Mouse (Mus musculus) Patski (cell line): ENCODE data around the gene Rab3il1. TPM values are rescaled to one million over a fixed set of nuclear protein-coding genes. Genes with fewer than 3 reads are reported as not detected.
"Not testable (repeated sequence)": the region's sequence is repeated elsewhere in the genome, so short reads cannot be mapped to it uniquely, and the experiment has no call there.

Experiments used
- ATAC-seq: fragments of 100-300 bp; one replicate; pipeline ENCODE4 v1.8.0; 2021
- CTCF ChIA-PET: fragments of 350-600 bp; sonication (Branson Sonifier 250); formaldehyde crosslinking; loops from one replicate; lab custom pipeline; 2022; ENCODE audit warnings: inconsistent platforms; lab: Charles Lee
- POLR2A ChIA-PET: fragments of 350-600 bp; sonication (Branson Sonifier 250); formaldehyde crosslinking; loops from one replicate; lab custom pipeline; 2022; ENCODE audit warnings: antibody characterized with exemption, inconsistent platforms; lab: Charles Lee
- DNase-seq: peaks from one replicate; pipeline ENCODE4 v3.0.0-alpha.2; 2011; ENCODE audit warnings: low read depth, low spot score
- H3K27me3 ChIP-seq: fragments of 371-371 bp; one replicate; pipeline ENCODE4 v1.5.1; 2021
- CTCF ChIP-seq: fragments of 100-300 bp; IDR thresholded peaks from one replicate; pipeline ENCODE4 v1.5.1; 2021
- in situ Hi-C: fragments of 300-500 bp; cut with MboI; formaldehyde crosslinking; loops from 3 replicates; pipeline ENCODE4 v1.11.1; 2018; ENCODE audit warnings: low pct_unique_long_range_greater_than_20kb, mixed read lengths
- polyA plus RNA-seq: library from polyadenylated mRNA; unstranded; gene quantifications from one replicate; pipeline ENCODE4 v1.2.3, GENCODE M21; 2021

Gene Rab3il1
- polyA plus RNA-seq, 1 experiment from 2014 or later, result 0.71 TPM

GRCm38 (mm10) chr19:9964205-9964916, 37.1 kb upstream of the Rab3il1 start:
- no peak for TF ChIP-seq CTCF
- in situ Hi-C loops, result no loop called here
- ATAC-seq (no peak), DNase-seq (no peak)
- ChIA-PET POLR2A (no interaction called here), CTCF (interaction anchor here (1.7 to 2.2 kb wide), 2 partner anchors 13 to 27 kb away, joined by 5 to 6 read pairs; no protein-coding TSS in a partner anchor)
- H3K27me3 ChIP-seq, result peaks cover 3% of the 10 kb centered on the region

- CTCF ChIA-PET, result interaction anchor here (1.7 kb wide), 1 partner anchor 25 kb away, joined by 5 read pairs; no protein-coding TSS in a partner anchor
- in situ Hi-C loops, result no loop called here
- TF ChIP-seq CTCF, result no peak
- POLR2A ChIA-PET, result no interaction called here
- ATAC-seq (peak; percentile 54), DNase-seq (no peak)
- H3K27me3 ChIP-seq, result peaks cover 3% of the 10 kb centered on the region
These were observed 35.2 kb upstream of the Rab3il1 start for GRCm38 (mm10) chr19:9966096-9966867.

- TF ChIP-seq CTCF, result no peak
- CTCF ChIA-PET, result interaction anchor here (0.9 to 1.0 kb wide), 3 partner anchors 9 to 14 kb away, joined by 3 to 4 read pairs (median 4); no protein-coding TSS in a partner anchor
- in situ Hi-C loops, result no loop called here
- no peak for DNase-seq
- no peak for ATAC-seq
- no peaks in the 10 kb centered on the region for H3K27me3 ChIP-seq
- POLR2A ChIA-PET, result interaction anchor here (0.9 kb wide), 1 partner anchor 10 kb away, joined by 3 read pairs; no protein-coding TSS in a partner anchor
These were observed 33.2 kb upstream of the Rab3il1 start for GRCm38 (mm10) chr19:9968081-9968787.

DNA sequence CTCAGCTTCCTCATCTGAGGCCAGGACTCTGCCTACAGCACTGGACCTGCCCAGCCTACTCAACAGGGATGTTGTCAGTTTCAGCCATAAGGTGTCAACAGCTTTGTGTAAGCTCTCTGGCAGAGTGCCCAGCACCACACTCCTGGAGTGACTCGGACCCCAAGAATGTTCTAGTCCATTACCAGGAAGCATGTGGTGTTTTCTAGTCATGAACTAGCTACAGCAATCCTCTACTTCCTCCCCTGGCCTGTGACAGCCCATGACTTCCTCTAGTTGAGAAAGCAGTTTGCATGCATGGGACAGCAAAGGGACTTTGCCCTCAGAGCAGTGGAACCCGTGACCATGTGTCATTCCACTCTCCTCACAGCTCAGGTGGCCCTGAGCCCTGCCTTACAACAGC, 26.6 kb upstream of the Rab3il1 start:
- CTCF ChIA-PET, result not testable (repeated sequence)

DNA sequence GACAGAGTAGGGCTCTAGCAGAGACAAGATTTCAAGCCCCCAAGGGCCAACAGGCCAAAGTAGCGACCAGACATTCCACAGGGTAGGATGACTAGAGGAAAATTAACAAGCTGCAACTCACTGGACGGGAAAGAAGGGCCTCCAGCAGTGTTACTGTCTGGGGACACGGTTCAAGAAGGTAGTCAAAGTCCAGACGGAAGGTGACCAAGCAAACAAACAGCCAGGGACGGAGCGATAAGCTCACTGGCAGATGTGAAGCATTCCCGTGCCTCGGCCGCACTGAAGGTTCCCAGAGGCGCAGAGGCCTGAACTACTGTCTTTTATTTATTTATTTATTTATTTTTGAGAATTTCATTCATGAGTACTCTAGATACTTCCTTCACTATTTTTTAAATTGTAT, 24.4 kb upstream of the Rab3il1 start:
- ChIA-PET CTCF (interaction anchor here (0.9 to 1.9 kb wide), 6 partner anchors 8 to 56 kb away, joined by 3 to 9 read pairs (median 4); no protein-coding TSS in a partner anchor), POLR2A (no interaction called here)
- no peaks in the 10 kb centered on the region for H3K27me3 ChIP-seq
- ATAC-seq (no peak), DNase-seq (no peak)
- in situ Hi-C loops, result no loop called here
- no peak for TF ChIP-seq CTCF

More for the DNA sequence above, 26.6 kb upstream of the Rab3il1 start:
- in situ Hi-C loops, DNase-seq, H3K27me3 ChIP-seq, POLR2A ChIA-PET: not testable (repeated sequence)
- ATAC-seq, result peak; percentile 75

GRCm38 (mm10) chr19:9978431-9978951, 23.0 kb upstream of the Rab3il1 start:
- ChIA-PET CTCF (interaction anchor here (0.7 to 2.1 kb wide), 10 partner anchors 9 to 66 kb away, joined by 3 to 9 read pairs (median 4); no protein-coding TSS in a partner anchor), POLR2A (interaction anchor here (0.6 to 1.3 kb wide), 2 partner anchors 10 to 121 kb away, joined by 3 to 5 read pairs; no protein-coding TSS in a partner anchor)
- ATAC-seq, result peak; percentile 13
- peak; percentile 78 for DNase-seq
- no peak for TF ChIP-seq CTCF
- in situ Hi-C loops, result no loop called here
- no peaks in the 10 kb centered on the region for H3K27me3 ChIP-seq

- H3K27me3 ChIP-seq, result no peaks in the 10 kb centered on the region
- ChIA-PET POLR2A (interaction anchor here (0.6 kb wide), 1 partner anchor 121 kb away, joined by 5 read pairs; no protein-coding TSS in a partner anchor), CTCF (interaction anchor here (0.7 to 4.3 kb wide), 9 partner anchors 10 to 67 kb away, joined by 3 to 17 read pairs (median 4); no protein-coding TSS in a partner anchor)
- in situ Hi-C loops, result no loop called here
- no peak for DNase-seq
- TF ChIP-seq CTCF, result no peak
- ATAC-seq, result no peak
These were observed 22.3 kb upstream of the Rab3il1 start for GRCm38 (mm10) chr19:9979156-9979555.

DNA sequence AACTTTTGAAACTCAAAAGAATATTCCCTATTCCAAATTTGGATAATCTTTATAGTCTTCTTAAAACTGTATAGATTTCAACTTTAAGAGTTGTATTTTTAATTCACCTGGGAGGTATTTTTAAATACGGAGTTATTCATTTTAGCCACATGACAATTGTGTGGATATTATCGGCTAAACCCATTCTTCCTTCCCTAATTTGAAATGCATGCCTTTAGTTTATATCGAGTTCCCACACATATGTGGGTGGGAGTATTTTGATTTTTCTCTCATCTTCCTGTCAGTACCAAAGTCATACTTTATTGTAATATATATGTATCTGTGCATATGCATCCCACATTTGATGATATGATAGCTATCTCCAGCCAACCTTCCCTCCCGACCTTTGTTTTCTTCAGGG, 21.2 kb upstream of the Rab3il1 start, which contains the start of gene Fth1:
TSS of gene Fth1 (plus strand) at position 341 of the 400 bp plus-strand sequence.
- no peaks in the 10 kb centered on the region for H3K27me3 ChIP-seq
- POLR2A ChIA-PET, result no interaction called here
- DNase-seq (no peak), ATAC-seq (no peak)
- CTCF ChIA-PET, result interaction anchor here (1.2 to 4.7 kb wide), 3 partner anchors 10 to 68 kb away, joined by 4 to 19 read pairs (median 17); no protein-coding TSS in a partner anchor
- in situ Hi-C loops, result no loop called here
- TF ChIP-seq CTCF, result no peak

DNA sequence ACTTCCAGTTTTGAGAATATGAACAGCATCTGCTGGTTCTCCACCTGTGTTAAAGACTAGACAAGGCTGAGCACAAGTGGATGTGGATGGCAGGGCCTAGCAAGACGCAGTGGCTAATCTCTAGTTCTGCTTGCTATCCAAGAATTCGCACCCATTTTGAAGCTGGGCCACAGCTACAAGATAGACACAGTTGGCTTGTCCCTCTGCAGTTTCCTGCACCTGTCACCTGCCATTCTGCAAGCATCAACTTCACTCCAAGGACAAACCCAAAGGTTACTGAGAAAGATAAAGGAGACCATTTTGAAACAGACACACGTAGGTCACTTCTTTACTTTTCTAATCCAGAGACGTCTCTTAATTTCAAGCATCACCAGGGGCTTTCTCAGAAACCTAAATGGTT, 19.8 kb upstream of the Rab3il1 start:
- H3K27me3 ChIP-seq, result no peaks in the 10 kb centered on the region
- no peak for ATAC-seq
- in situ Hi-C loops, result no loop called here
- TF ChIP-seq CTCF, result no peak
- DNase-seq, result no peak
- ChIA-PET CTCF (interaction anchor here (0.7 to 4.7 kb wide), 5 partner anchors 9 to 70 kb away, joined by 3 to 19 read pairs (median 4); no protein-coding TSS in a partner anchor), POLR2A (interaction anchor here (1.0 to 1.3 kb wide), 3 partner anchors 11 to 64 kb away, joined by 3 to 8 read pairs (median 3); no protein-coding TSS in a partner anchor)
